Mouse (Mus musculus) gastrocnemius, postnatal 25 days (tissue): Measurements from ENCODE around the gene Lmnb2. TPM values are rescaled to one million over a fixed set of nuclear protein-coding genes. Genes with fewer than 3 reads are reported as not detected.

Source experiments
- DNase-seq: peaks from one replicate; pipeline ENCODE4 v3.0.0; 2022
- total RNA-seq, 2 experiments: library from RNA; stranded (reverse); gene quantifications; 1 replicate in 1 of 2; 2 replicates in 1 of 2; pipeline ENCODE4 v1.2.3; 2021

The Lmnb2 gene
- total RNA-seq, 2 experiments from 2014 or later, result 3.7 to 5.1 TPM

GRCm38 (mm10) chr10:80946684-80947437 is 28.8 kb upstream of the Lmnb2 start:
- DNase-seq, result no peak

GRCm38 (mm10) chr10:80944231-80944630 is 26.2 kb upstream of the Lmnb2 start:
- no peak for DNase-seq

- no peak for DNase-seq
Observed at GRCm38 (mm10) chr10:80943701-80944100, 25.7 kb upstream of the Lmnb2 start.

GRCm38 (mm10) chr10:80942919-80943318 is 24.9 kb upstream of the Lmnb2 start:
- DNase-seq, result no peak

GRCm38 (mm10) chr10:80940988-80941347 is 22.9 kb upstream of the Lmnb2 start:
- no peak for DNase-seq

- DNase-seq, result peak; percentile 92
Observed at GRCm38 (mm10) chr10:80940320-80940987, 22.4 kb upstream of the Lmnb2 start.

- DNase-seq, result peak; percentile 82
Observed at GRCm38 (mm10) chr10:80939671-80940070, 21.6 kb upstream of the Lmnb2 start.

GRCm38 (mm10) chr10:80938831-80939550 is 20.9 kb upstream of the Lmnb2 start:
- no peak for DNase-seq

GRCm38 (mm10) chr10:80937646-80938045 is 19.6 kb upstream of the Lmnb2 start:
- DNase-seq, result peak; percentile 76

GRCm38 (mm10) chr10:80936810-80937164 is 18.7 kb upstream of the Lmnb2 start:
- no peak for DNase-seq

GRCm38 (mm10) chr10:80936135-80936809 is 18.2 kb upstream of the Lmnb2 start:
- peak; percentile 73 for DNase-seq

GRCm38 (mm10) chr10:80935698-80936097 is 17.7 kb upstream of the Lmnb2 start:
- no peak for DNase-seq

GRCm38 (mm10) chr10:80935241-80935640 is 17.2 kb upstream of the Lmnb2 start:
- DNase-seq, result no peak

GRCm38 (mm10) chr10:80934136-80934985 is 16.3 kb upstream of the Lmnb2 start:
- no peak for DNase-seq

GRCm38 (mm10) chr10:80933421-80933979 is 15.5 kb upstream of the Lmnb2 start:
- peak; percentile 46 for DNase-seq

- no peak for DNase-seq
Observed at GRCm38 (mm10) chr10:80932700-80933420, 14.8 kb upstream of the Lmnb2 start.

- no peak for DNase-seq
Observed at GRCm38 (mm10) chr10:80932206-80932605, 14.2 kb upstream of the Lmnb2 start.

GRCm38 (mm10) chr10:80931695-80932094 is 13.7 kb upstream of the Lmnb2 start:
- DNase-seq, result no peak

GRCm38 (mm10) chr10:80931153-80931671 is 13.2 kb upstream of the Lmnb2 start:
- DNase-seq, result peak; percentile 80
